Mouse (Mus musculus) cerebral cortex, adult 2 months (tissue): Measurements from ENCODE around the gene Tfg.

ENCODE experiments used
- WGBS: fragments of 180-500 bp; shearing (Covaris S2); methylation state at CpG from one replicate; pipeline ENCODE4 v1.1.7; 2018; 5-methylcytosine and 5-hydroxymethylcytosine counted together

The Tfg gene

GRCm38 (mm10) chr16:56717224-56718200 is at the start of gene Tfg:
Tfg (minus strand) TSS chr16:56717450.
- WGBS: under 1% methylated on average over 62 of the region's 62 CpGs

- WGBS: 32% methylated on average over 1 of the region's 1 CpGs
Measured at GRCm38 (mm10) chr16:56729060-56729459, 11.8 kb upstream of the Tfg start.

GRCm38 (mm10) chr16:56724927-56725326 is 7.7 kb upstream of the Tfg start:
- 80% methylated on average over 10 of the region's 10 CpGs for WGBS

- WGBS: 72% methylated on average over 4 of the region's 4 CpGs
Measured at GRCm38 (mm10) chr16:56722357-56722756, 5.1 kb upstream of the Tfg start.

GRCm38 (mm10) chr16:56716557-56717179 is 582 bp downstream of the Tfg start:
- under 1% methylated on average over 35 of the region's 38 CpGs for WGBS

- WGBS: 56% methylated on average over 3 of the region's 3 CpGs
Measured at GRCm38 (mm10) chr16:56715608-56716007, 1.6 kb downstream of the Tfg start.

GRCm38 (mm10) chr16:56710071-56710470 is 7.2 kb downstream of the Tfg start:
- WGBS: 95% methylated on average over 3 of the region's 3 CpGs

- 78% methylated on average over 3 of the region's 3 CpGs for WGBS
Measured at GRCm38 (mm10) chr16:56705731-56706130, 11.5 kb downstream of the Tfg start.

GRCm38 (mm10) chr16:56700898-56701297 is 16.4 kb downstream of the Tfg start:
- 94% methylated on average over 3 of the region's 3 CpGs for WGBS

GRCm38 (mm10) chr16:56696448-56696847 is 20.8 kb downstream of the Tfg start:
- WGBS: 56% methylated on average over 2 of the region's 2 CpGs

GRCm38 (mm10) chr16:56690715-56691114 is 26.5 kb downstream of the Tfg start:
- 83% methylated on average over 7 of the region's 7 CpGs for WGBS

GRCm38 (mm10) chr16:56686747-56687146 is 30.5 kb downstream of the Tfg start:
- 64% methylated on average over 5 of the region's 5 CpGs for WGBS

- WGBS: 66% methylated on average over 8 of the region's 8 CpGs
Measured at GRCm38 (mm10) chr16:56681010-56681645, 36.1 kb downstream of the Tfg start.

- 54% methylated on average over 4 of the region's 4 CpGs for WGBS
Measured at GRCm38 (mm10) chr16:56677146-56677545, 40.1 kb downstream of the Tfg start.

GRCm38 (mm10) chr16:56673420-56673819 is 43.8 kb downstream of the Tfg start:
- WGBS: 80% methylated on average over 2 of the region's 2 CpGs

GRCm38 (mm10) chr16:56670941-56671340 is 46.3 kb downstream of the Tfg start:
- WGBS: 82% methylated on average over 8 of the region's 8 CpGs

- WGBS: 85% methylated on average over 5 of the region's 5 CpGs
Measured at GRCm38 (mm10) chr16:56669520-56669919, 47.7 kb downstream of the Tfg start.

GRCm38 (mm10) chr16:56655193-56655910 is 61.9 kb downstream of the Tfg start:
- WGBS: 85% methylated on average over 12 of the region's 12 CpGs

- WGBS: 46% methylated on average over 7 of the region's 7 CpGs
Measured at GRCm38 (mm10) chr16:56646382-56647172, 70.7 kb downstream of the Tfg start.

- WGBS: 26% methylated on average over 2 of the region's 2 CpGs
Measured at GRCm38 (mm10) chr16:56645251-56645650, 72.0 kb downstream of the Tfg start.
